Mouse (Mus musculus): ENCODE results near the gene Adam12.

DNA sequence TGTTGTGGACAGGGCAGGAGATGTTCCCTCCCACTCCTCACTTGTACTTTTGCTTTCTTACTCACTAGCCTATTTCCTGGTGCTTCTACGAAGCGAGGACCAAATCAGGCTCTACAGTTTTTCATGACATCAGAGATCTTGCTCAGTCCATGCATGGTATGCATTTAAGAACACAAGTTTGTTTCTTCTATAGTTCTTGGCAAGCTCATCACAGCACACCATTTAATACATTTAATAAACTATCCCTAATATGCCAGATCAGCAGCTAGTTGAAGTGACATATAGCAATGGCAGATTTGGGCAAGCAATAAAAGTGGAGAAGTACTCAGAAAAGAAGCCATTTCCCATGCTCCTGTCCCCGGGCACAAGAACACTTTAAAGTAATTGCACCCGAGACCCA lies 285.8 kb downstream of the Adam12 start:
- no peak for TF ChIP-seq POLR2A (IDR thresholded peaks at IDR 0.05; ENCODE audit: low read depth, low read length)
- TF ChIP-seq CTCF (IDR thresholded peaks at IDR 0.05; ENCODE audit: extremely low read depth, insufficient read depth, insufficient read length, insufficient replicate concordance), result no peak

All from spleen, adult 2 months (tissue).